In genomic region chr4:132352739-132353138, GRCm38 (mm10) we compare ENCODE assay signal across 8 mouse cellular contexts. TPM values are rescaled to one million over a fixed set of nuclear protein-coding genes. Genes with fewer than 3 reads are reported as not detected.
DNase-seq lines count a peak whose midpoint lies in the region; ATAC-seq and TF ChIP-seq lines count a peak whose summit lies in the region.

No protein-coding gene starts in this region.

- H3K27me3 ChIP-seq in testis, adult 2 months (ENCODE audit: control insufficient read depth, insufficient read depth, low read length): no peaks in the 10 kb centered on the region
- no peaks in the 10 kb centered on the region for H3K27me3 ChIP-seq in embryonic facial prominence, embryonic 12.5 days
- no peaks in the 10 kb centered on the region for H3K27me3 ChIP-seq in neural tube, embryonic 12.5 days (replicated peaks)

- no peak for TF ChIP-seq CTCF in testis, adult 2 months (IDR thresholded peaks at IDR 0.05; ENCODE audit: control insufficient read depth, insufficient read depth, insufficient replicate concordance, low read depth, low read length)

- no peaks in the 10 kb centered on the region; the same call in 1 of the 2 replicates for H3K36me3 ChIP-seq in testis, adult 2 months (ENCODE audit: control insufficient read depth, insufficient read depth, low read length)
- H3K36me3 ChIP-seq in embryonic facial prominence, embryonic 12.5 days: peaks cover 17% of the 10 kb centered on the region
- peaks cover 17% of the 10 kb centered on the region for H3K36me3 ChIP-seq in neural tube, embryonic 12.5 days

- 2% methylated on average over 14 of the region's 14 CpGs for WGBS in embryonic facial prominence, embryonic 12.5 days
- WGBS in neural tube, embryonic 12.5 days: under 1% methylated on average over 14 of the region's 14 CpGs

- H3K9me3 ChIP-seq in embryonic facial prominence, embryonic 12.5 days: no peaks in the 10 kb centered on the region
- no peaks in the 10 kb centered on the region for H3K9me3 ChIP-seq in neural tube, embryonic 12.5 days

- H3K4me3 ChIP-seq in testis, adult 2 months (ENCODE audit: control insufficient read depth, low read depth, low read length): peak overlapping the region; percentile 91
- H3K4me3 ChIP-seq in embryonic facial prominence, embryonic 12.5 days: peak overlapping the region; percentile 76
- H3K4me3 ChIP-seq in neural tube, embryonic 12.5 days: peak overlapping the region; percentile 78

- no peak for ATAC-seq in embryonic facial prominence, embryonic 12.5 days (ENCODE audit: insufficient number of reproducible peaks, insufficient read depth, low FRiP score, low TSS enrichment)
- no peak for ATAC-seq in neural tube, embryonic 12.5 days (ENCODE audit: low FRiP score, low read depth)

- H3K4me2 ChIP-seq in embryonic facial prominence, embryonic 12.5 days (replicated peaks): peak overlapping the region; percentile 88
- peak overlapping the region; percentile 86 for H3K4me2 ChIP-seq in neural tube, embryonic 12.5 days (replicated peaks)

- peak overlapping the region; percentile 96 for H3K27ac ChIP-seq in testis, adult 2 months (ENCODE audit: control insufficient read depth, insufficient read depth, low read depth, low read length)
- peak overlapping the region; percentile 95 for H3K27ac ChIP-seq in embryonic facial prominence, embryonic 12.5 days
- 0 out of 2 replicates have a peak overlapping the region, but pooled peaks have one; percentile 80 for H3K27ac ChIP-seq in neural tube, embryonic 12.5 days

- DNase-seq in testis, postnatal 14 days (ENCODE audit: low spot score): no peak
- DNase-seq in heart, postnatal 4 days: peak; percentile 46
- peak; percentile 42 for DNase-seq in liver
- no peak for DNase-seq in T-cell, adult 2 months (ENCODE audit: low spot score)
- DNase-seq in embryo, embryonic 10 days (ENCODE audit: low spot score): no peak

- no peak for TF ChIP-seq POLR2A in testis, adult 2 months (IDR thresholded peaks at IDR 0.05; ENCODE audit: control insufficient read depth, low read depth, low read length)

- peak overlapping the region; percentile 81 for H3K9ac ChIP-seq in embryonic facial prominence, embryonic 12.5 days
- H3K9ac ChIP-seq in neural tube, embryonic 12.5 days: peak overlapping the region; percentile 82

- peaks cover 7% of the 10 kb centered on the region for H3K4me1 ChIP-seq in testis, adult 2 months (ENCODE audit: control insufficient read depth, insufficient read depth, low read length)
- peaks cover 15% of the 10 kb centered on the region; the same call in 1 of the 2 replicates for H3K4me1 ChIP-seq in embryonic facial prominence, embryonic 12.5 days
- peaks cover 9% of the 10 kb centered on the region; the same call in 1 of the 2 replicates for H3K4me1 ChIP-seq in neural tube, embryonic 12.5 days

RNA-seq across cellular contexts. Expression of gene Rcc1, which starts 0.7 kb away (rescaled TPM):
- polyA plus RNA-seq in testis, adult 2 months (2012; rRNA removed): 179 and 185 TPM in 2 replicates
- 86.3 and 88.2 TPM in 2 replicates for polyA plus RNA-seq in embryonic facial prominence, embryonic 12.5 days (2016; fragmentation: Nextera tagmentation; extraction: Ambion mirVana)
- total RNA-seq in heart, postnatal 4 days (2021): 10 to 100 TPM; 25.1 to 25.3 TPM
- 71.0 and 75.8 TPM in 2 replicates for polyA plus RNA-seq in neural tube, embryonic 12.5 days (2016; fragmentation: Nextera tagmentation; extraction: Ambion mirVana)

RNA-seq across cellular contexts. Expression of gene Trnau1ap, which starts 23.4 kb away (rescaled TPM):
- 5.1 and 6.0 TPM in 2 replicates for polyA plus RNA-seq in testis, adult 2 months (2012; rRNA removed)
- polyA plus RNA-seq in embryonic facial prominence, embryonic 12.5 days (2016; fragmentation: Nextera tagmentation; extraction: Ambion mirVana): 80.1 and 80.5 TPM in 2 replicates
- total RNA-seq in heart, postnatal 4 days (2021): 10 to 100 TPM; 33.5 to 39.1 TPM
- polyA plus RNA-seq in neural tube, embryonic 12.5 days (2016; fragmentation: Nextera tagmentation; extraction: Ambion mirVana): 77.1 and 77.9 TPM in 2 replicates

RNA-seq across cellular contexts. Expression of gene Rab42, which starts 49.6 kb away (rescaled TPM):
- polyA plus RNA-seq in testis, adult 2 months (2012; rRNA removed): 24.9 and 31.4 TPM in 2 replicates
- polyA plus RNA-seq in embryonic facial prominence, embryonic 12.5 days (2016; fragmentation: Nextera tagmentation; extraction: Ambion mirVana): 1.4 and 1.8 TPM in 2 replicates
- 1 to 10 TPM; 1.2 to 1.5 TPM for total RNA-seq in heart, postnatal 4 days (2021)
- 1.0 and 1.2 TPM in 2 replicates for polyA plus RNA-seq in neural tube, embryonic 12.5 days (2016; fragmentation: Nextera tagmentation; extraction: Ambion mirVana)

Comparison
In these comparisons a context has a peak if more than half of its experiments do, and no peak if none do; other contexts are left out.
1. DNase-seq: peak in heart, postnatal 4 days (single experiment) and liver (single experiment); none in testis, postnatal 14 days (single experiment), T-cell, adult 2 months (single experiment) and embryo, embryonic 10 days (single experiment).
2. RNA of gene Trnau1ap, which starts 23.4 kb away (polyA plus RNA-seq): 80.1 to 80.5 TPM in embryonic facial prominence, embryonic 12.5 days and 77.1 to 77.9 TPM in neural tube, embryonic 12.5 days; 5.1 to 6.0 TPM in testis, adult 2 months; every median in the first group is over 10 times any median in the second.
3. Peak in every context shown above with its lines, with median percentiles within 50 percentile points of each other: H3K27ac ChIP-seq and H3K4me3 ChIP-seq.